In the genomic region with DNA sequence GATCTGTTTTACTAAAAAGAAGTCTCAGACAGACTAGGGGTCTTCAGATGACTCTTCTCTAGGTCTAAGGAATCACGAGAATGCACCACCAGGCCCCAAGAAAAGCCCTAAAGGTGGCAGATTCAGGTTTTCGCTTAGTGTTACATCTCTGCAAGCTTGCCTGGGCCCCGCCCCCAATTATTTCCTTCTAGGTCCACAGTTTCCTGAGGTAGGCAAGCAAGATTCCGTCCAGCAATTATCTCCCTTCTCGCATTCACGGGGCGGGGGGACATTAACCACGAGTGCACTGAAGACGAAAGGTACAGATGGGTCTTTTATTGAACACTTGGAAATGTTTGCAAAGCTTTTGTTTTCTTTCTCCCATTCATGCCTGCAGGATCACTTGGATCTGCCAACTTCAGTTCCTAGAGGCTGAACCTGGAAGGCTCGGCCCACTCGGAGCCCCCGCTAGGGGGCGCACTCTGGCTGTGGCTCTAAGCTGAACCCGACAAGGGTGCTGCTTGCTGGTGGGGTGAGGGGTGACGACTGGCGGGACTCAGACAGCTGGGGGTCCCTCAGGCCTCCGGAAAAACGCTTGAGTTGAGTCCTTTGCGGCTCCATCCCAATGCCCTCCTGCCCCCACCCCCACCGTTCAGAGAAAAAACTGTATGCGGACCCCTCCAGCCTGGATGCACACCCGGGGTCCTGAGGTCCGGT, we compare ENCODE assay signal across 8 mouse cellular contexts. TPM values are rescaled to one million over a fixed set of nuclear protein-coding genes. Genes with fewer than 3 reads are reported as not detected.
DNase-seq lines count a peak whose midpoint lies in the region; ATAC-seq and TF ChIP-seq lines count a peak whose summit lies in the region.

No protein-coding gene starts in this region.

- H3K4me2 ChIP-seq in embryonic facial prominence, embryonic 15.5 days (replicated peaks), result peak overlapping the region; percentile 27
- no peak overlapping the region for H3K4me2 ChIP-seq in hindbrain, postnatal 0 days (ENCODE audit: low read depth, low read length)
- peak overlapping the region; percentile 21 for H3K4me2 ChIP-seq in liver, embryonic 13.5 days
- H3K4me2 ChIP-seq in neural tube, embryonic 11.5 days (ENCODE audit: low read depth), result no peak overlapping the region; the same call in 1 of the 2 replicates

- H3K9me3 ChIP-seq in embryonic facial prominence, embryonic 15.5 days (replicated peaks), result no peaks in the 10 kb centered on the region
- no peaks in the 10 kb centered on the region for H3K9me3 ChIP-seq in hindbrain, postnatal 0 days (ENCODE audit: low read length)
- H3K9me3 ChIP-seq in liver, embryonic 13.5 days (replicated peaks), result no peaks in the 10 kb centered on the region
- H3K9me3 ChIP-seq in neural tube, embryonic 11.5 days (ENCODE audit: control insufficient read depth, low read length), result no peaks in the 10 kb centered on the region

- peak; percentile 31 for DNase-seq in kidney, adult 9 months
- no peak for DNase-seq in kidney, adult 8-10 months
- DNase-seq in R1 (ENCODE audit: low read depth, low spot score), result peak; percentile 72
- DNase-seq in hindbrain, postnatal 0 days (ENCODE audit: low spot score), result peak; percentile 50
- DNase-seq in liver, embryonic 13.5 days, result peak; percentile 31
- DNase-seq in neural tube, embryonic 11.5 days (ENCODE audit: low spot score), result peak; percentile 75

- TF ChIP-seq CTCF in hindbrain, postnatal 0 days (IDR thresholded peaks at IDR 0.05; ENCODE audit: low read depth), result peak; percentile 55

- H3K4me3 ChIP-seq in embryonic facial prominence, embryonic 15.5 days (replicated peaks), result peak overlapping the region; percentile 8; the same call in 1 of the 2 replicates
- no peak overlapping the region for H3K4me3 ChIP-seq in hindbrain, postnatal 0 days (ENCODE audit: low read length)
- H3K4me3 ChIP-seq in liver, embryonic 13.5 days (replicated peaks), result no peak overlapping the region
- no peak overlapping the region for H3K4me3 ChIP-seq in neural tube, embryonic 11.5 days (ENCODE audit: low read depth, low read length)

- 18% methylated on average over 23 of the region's 23 CpGs for WGBS in embryonic facial prominence, embryonic 15.5 days
- 27% methylated on average over 23 of the region's 23 CpGs for WGBS in hindbrain, postnatal 0 days
- 8% methylated on average over 23 of the region's 23 CpGs for WGBS in liver, embryonic 13.5 days (ENCODE audit: insufficient replicate concordance)
- 10% methylated on average over 23 of the region's 23 CpGs for WGBS in neural tube, embryonic 11.5 days

- H3K4me1 ChIP-seq in embryonic facial prominence, embryonic 15.5 days, result peaks cover 5% of the 10 kb centered on the region; the same call in 1 of the 2 replicates
- no peaks in the 10 kb centered on the region for H3K4me1 ChIP-seq in hindbrain, postnatal 0 days (ENCODE audit: insufficient read depth, low read length)
- H3K4me1 ChIP-seq in liver, embryonic 13.5 days (replicated peaks), result no peaks in the 10 kb centered on the region
- H3K4me1 ChIP-seq in neural tube, embryonic 11.5 days (ENCODE audit: control insufficient read depth, insufficient read depth, low read length), result no peaks in the 10 kb centered on the region

- no peak overlapping the region for H3K27ac ChIP-seq in embryonic facial prominence, embryonic 15.5 days (replicated peaks)
- H3K27ac ChIP-seq in hindbrain, postnatal 0 days, result no peak overlapping the region
- H3K27ac ChIP-seq in liver, embryonic 13.5 days, result no peak overlapping the region
- no peak overlapping the region for H3K27ac ChIP-seq in neural tube, embryonic 11.5 days (ENCODE audit: low read depth, low read length)

- H3K36me3 ChIP-seq in embryonic facial prominence, embryonic 15.5 days, result no peaks in the 10 kb centered on the region
- H3K36me3 ChIP-seq in hindbrain, postnatal 0 days (ENCODE audit: insufficient read depth, low read length), result no peaks in the 10 kb centered on the region
- H3K36me3 ChIP-seq in liver, embryonic 13.5 days, result no peaks in the 10 kb centered on the region
- no peaks in the 10 kb centered on the region for H3K36me3 ChIP-seq in neural tube, embryonic 11.5 days (ENCODE audit: control insufficient read depth, insufficient read depth, low read length)

- no peak overlapping the region for H3K9ac ChIP-seq in embryonic facial prominence, embryonic 15.5 days
- H3K9ac ChIP-seq in hindbrain, postnatal 0 days (replicated peaks; ENCODE audit: low read length), result no peak overlapping the region
- no peak overlapping the region for H3K9ac ChIP-seq in liver, embryonic 13.5 days
- H3K9ac ChIP-seq in neural tube, embryonic 11.5 days (ENCODE audit: low read length), result no peak overlapping the region

- peak; percentile 19; the same call in 1 of the 2 replicates for ATAC-seq in embryonic facial prominence, embryonic 15.5 days (ENCODE audit: insufficient number of reproducible peaks, low FRiP score, low TSS enrichment, low read depth)
- peak; percentile 56; the same call in 1 of the 2 replicates for ATAC-seq in hindbrain, postnatal 0 days
- no peak for ATAC-seq in liver, embryonic 13.5 days (ENCODE audit: low read depth)
- peak; percentile 45; the same call in 1 of the 2 replicates for ATAC-seq in neural tube, embryonic 11.5 days (ENCODE audit: insufficient read depth, low FRiP score, low TSS enrichment)
- no peak for ATAC-seq in erythroblast, adult 5-6 weeks (replicated peaks; ENCODE audit: low FRiP score, poor library complexity, severe bottlenecking)

- H3K27me3 ChIP-seq in embryonic facial prominence, embryonic 15.5 days, result peaks cover 69% of the 10 kb centered on the region
- H3K27me3 ChIP-seq in hindbrain, postnatal 0 days (ENCODE audit: insufficient read depth, low read length), result peaks cover 30% of the 10 kb centered on the region; the same call in 1 of the 2 replicates
- H3K27me3 ChIP-seq in liver, embryonic 13.5 days, result peaks cover 79% of the 10 kb centered on the region
- H3K27me3 ChIP-seq in neural tube, embryonic 11.5 days (ENCODE audit: control insufficient read depth, insufficient read depth, low read length), result peaks cover 52% of the 10 kb centered on the region

RNA-seq across cellular contexts. Expression of gene Arx, which starts 5.1 kb away (rescaled TPM):
- polyA plus RNA-seq in embryonic facial prominence, embryonic 15.5 days (2015; fragmentation: Nextera tagmentation; extraction: Ambion mirVana), result 0.88 and 1.0 TPM in 2 replicates
- total RNA-seq in hindbrain, postnatal 0 days (2014; rRNA removed), result 1.3 and 2.0 TPM in 2 replicates
- polyA plus RNA-seq in hindbrain, postnatal 0 days (2015; fragmentation: Nextera tagmentation; extraction: Ambion mirVana), result 0.45 and 0.66 TPM in 2 replicates
- polyA plus RNA-seq in liver, embryonic 13.5 days (2015; fragmentation: Nextera tagmentation; extraction: Ambion mirVana), result 0.12 and 0.13 TPM in 2 replicates
- 1.7 and 1.8 TPM in 2 replicates for polyA plus RNA-seq in neural tube, embryonic 11.5 days (2014; fragmentation: Nextera tagmentation; extraction: Ambion mirVana)
- not detected in 2 replicates for total RNA-seq in erythroblast, adult 5-6 weeks (2015; ENCODE audit: low replicate concordance)
- not detected in 2 replicates for total RNA-seq in erythroblast, adult 5-6 weeks (2017; ENCODE audit: low replicate concordance)

Comparison
In these comparisons a context has a peak if more than half of its experiments do, and no peak if none do; other contexts are left out.
1. DNase-seq: peak in kidney, adult 9 months (single experiment), R1 (single experiment), hindbrain, postnatal 0 days (single experiment), liver, embryonic 13.5 days (single experiment) and neural tube, embryonic 11.5 days (single experiment); none in kidney, adult 8-10 months (0 of 2).
2. ATAC-seq: peak in embryonic facial prominence, embryonic 15.5 days (single experiment), hindbrain, postnatal 0 days (single experiment) and neural tube, embryonic 11.5 days (single experiment); none in liver, embryonic 13.5 days (single experiment) and erythroblast, adult 5-6 weeks (single experiment).
3. H3K4me2 ChIP-seq: peak in embryonic facial prominence, embryonic 15.5 days (single experiment) and liver, embryonic 13.5 days (single experiment); none in hindbrain, postnatal 0 days (single experiment) and neural tube, embryonic 11.5 days (single experiment).